Mouse (Mus musculus) thymus, adult 2 months (tissue): Measurements from ENCODE around the gene Sdr42e1. TPM values are rescaled to one million over a fixed set of nuclear protein-coding genes. Genes with fewer than 3 reads are reported as not detected.

Source experiments
- DNase-seq: peaks from one replicate; pipeline ENCODE4 v3.0.0; 2021
- H3K27ac ChIP-seq: fragments of 200-500 bp; 2 replicates; pipeline ENCODE4 v1.5.1; 2012; ENCODE audit warnings: low read length, control low read depth; ENCODE audit not compliant: control insufficient read depth, insufficient read depth
- H3K27me3 ChIP-seq: fragments of 200-500 bp; 2 replicates; pipeline ENCODE4 v1.6.1; 2012; ENCODE audit warnings: mild to moderate bottlenecking, low read length, moderate library complexity, mixed read lengths; ENCODE audit not compliant: control insufficient read depth, insufficient read depth
- H3K36me3 ChIP-seq: fragments of 200-500 bp; 2 replicates; pipeline ENCODE4 v1.6.1; 2012; ENCODE audit warnings: mild to moderate bottlenecking, low read length, moderate library complexity; ENCODE audit not compliant: control insufficient read depth, insufficient read depth
- H3K4me1 ChIP-seq: fragments of 200-500 bp; replicated peaks from 2 replicates; pipeline ENCODE4 v1.6.1; 2012; ENCODE audit warnings: low read length; ENCODE audit not compliant: control insufficient read depth, insufficient read depth
- H3K4me3 ChIP-seq: fragments of 200-500 bp; 2 replicates; pipeline ENCODE4 v1.5.1; 2012; ENCODE audit warnings: mild to moderate bottlenecking, low read length, control low read depth, moderate library complexity; ENCODE audit not compliant: control insufficient read depth, insufficient read depth
- CTCF ChIP-seq: fragments of 200-500 bp; IDR thresholded peaks from 2 replicates; pipeline ENCODE4 v1.5.1; 2012; ENCODE audit warnings: mild to moderate bottlenecking, control low read depth, low read length, moderate library complexity, borderline replicate concordance; ENCODE audit not compliant: control insufficient read depth, poor library complexity, insufficient read depth; ENCODE audit errors: extremely low read depth
- POLR2A ChIP-seq: fragments of 200-500 bp; IDR thresholded peaks from 2 replicates; pipeline ENCODE4 v1.6.1; 2012; ENCODE audit warnings: mild to moderate bottlenecking, low read length, control low read depth, moderate library complexity; ENCODE audit not compliant: control insufficient read depth, poor library complexity, insufficient read depth; ENCODE audit errors: extremely low read depth
- WGBS: fragments of 180-500 bp; shearing (Covaris S2); methylation state at CpG from one replicate; pipeline ENCODE4 v1.1.7; 2018; 5-methylcytosine and 5-hydroxymethylcytosine counted together
- polyA plus RNA-seq: library from polyadenylated mRNA; depleted of rRNA; stranded (reverse); fragments of >200 nt; gene quantifications from 2 replicates; pipeline ENCODE4 v1.2.3, GENCODE M21; 2012

Sdr42e1 gene
- polyA plus RNA-seq, 1 experiment = 5.1 TPM

GRCm38 (mm10) chr8:117701859-117702258, 28.4 kb upstream of the Sdr42e1 start, which contains the start of gene Hsd17b2:
Gene Hsd17b2, plus strand, starts transcription at chr8:117701904.
- H3K4me3 ChIP-seq = no peak within 1 kb of the TSS
- H3K36me3 ChIP-seq = no peaks in the 10 kb centered on the region
- 37% methylated on average over 13 of the region's 13 CpGs for WGBS
- H3K27ac ChIP-seq = no peak within 1 kb of the TSS; the same call in 1 of the 2 replicates
- H3K27me3 ChIP-seq = no peaks in the 10 kb centered on the region
- TF ChIP-seq POLR2A = no peak
- no peak for TF ChIP-seq CTCF
- H3K4me1 ChIP-seq = no peaks in the 10 kb centered on the region
- DNase-seq = no peak

- Histone ChIP-seq H3K36me3 (no peaks in the 10 kb centered on the region), H3K27ac (no peak overlapping the region), H3K4me1 (no peaks in the 10 kb centered on the region), H3K27me3 (no peaks in the 10 kb centered on the region), H3K4me3 (no peak overlapping the region)
- no peak for DNase-seq
- no peak for TF ChIP-seq POLR2A
- no peak for TF ChIP-seq CTCF
- WGBS = 97% methylated on average over 8 of the region's 8 CpGs
Measured at GRCm38 (mm10) chr8:117701246-117701645, 27.8 kb upstream of the Sdr42e1 start.

GRCm38 (mm10) chr8:117700699-117701098, 27.2 kb upstream of the Sdr42e1 start:
- Histone ChIP-seq H3K4me1 (no peaks in the 10 kb centered on the region), H3K27me3 (no peaks in the 10 kb centered on the region), H3K4me3 (no peak overlapping the region), H3K36me3 (no peaks in the 10 kb centered on the region), H3K27ac (no peak overlapping the region)
- TF ChIP-seq CTCF = no peak
- no peak for TF ChIP-seq POLR2A
- 67% methylated on average over 8 of the region's 8 CpGs for WGBS
- no peak for DNase-seq

- H3K4me1 ChIP-seq = no peaks in the 10 kb centered on the region
- no peaks in the 10 kb centered on the region for H3K36me3 ChIP-seq
- H3K4me3 ChIP-seq = no peak overlapping the region
- no peak for DNase-seq
- TF ChIP-seq POLR2A (no peak), CTCF (no peak)
- H3K27ac ChIP-seq = no peak overlapping the region
- 50% methylated on average over 5 of the region's 5 CpGs for WGBS
- no peaks in the 10 kb centered on the region for H3K27me3 ChIP-seq
Measured at GRCm38 (mm10) chr8:117697248-117697647, 23.8 kb upstream of the Sdr42e1 start.

- Histone ChIP-seq H3K4me1 (no peaks in the 10 kb centered on the region), H3K4me3 (no peak overlapping the region), H3K27me3 (no peaks in the 10 kb centered on the region), H3K36me3 (no peaks in the 10 kb centered on the region), H3K27ac (no peak overlapping the region)
- 93% methylated on average over 1 of the region's 1 CpGs for WGBS
- no peak for DNase-seq
- TF ChIP-seq POLR2A = no peak
- TF ChIP-seq CTCF = no peak
Measured at GRCm38 (mm10) chr8:117695636-117696035, 22.1 kb upstream of the Sdr42e1 start.

GRCm38 (mm10) chr8:117692131-117692530, 18.6 kb upstream of the Sdr42e1 start:
- 96% methylated on average over 4 of the region's 4 CpGs for WGBS
- Histone ChIP-seq H3K27ac (no peak overlapping the region), H3K4me3 (no peak overlapping the region), H3K4me1 (no peaks in the 10 kb centered on the region), H3K36me3 (no peaks in the 10 kb centered on the region), H3K27me3 (no peaks in the 10 kb centered on the region)
- DNase-seq = no peak
- no peak for TF ChIP-seq POLR2A
- TF ChIP-seq CTCF = no peak

GRCm38 (mm10) chr8:117687890-117688289, 14.4 kb upstream of the Sdr42e1 start:
- Histone ChIP-seq H3K27ac (no peak overlapping the region), H3K27me3 (no peaks in the 10 kb centered on the region), H3K4me1 (no peaks in the 10 kb centered on the region), H3K4me3 (no peak overlapping the region), H3K36me3 (no peaks in the 10 kb centered on the region)
- WGBS = 92% methylated on average over 7 of the region's 7 CpGs
- no peak for DNase-seq
- no peak for TF ChIP-seq POLR2A
- no peak for TF ChIP-seq CTCF
